Mouse (Mus musculus): ENCODE measurements at regions not wholly inside any gene's neighbourhood (a gene's known extent, or its start where the extent isn't known, plus 50 kb on each side); places are given as distances from the start of the nearest gene placed in this dataset.

DNA sequence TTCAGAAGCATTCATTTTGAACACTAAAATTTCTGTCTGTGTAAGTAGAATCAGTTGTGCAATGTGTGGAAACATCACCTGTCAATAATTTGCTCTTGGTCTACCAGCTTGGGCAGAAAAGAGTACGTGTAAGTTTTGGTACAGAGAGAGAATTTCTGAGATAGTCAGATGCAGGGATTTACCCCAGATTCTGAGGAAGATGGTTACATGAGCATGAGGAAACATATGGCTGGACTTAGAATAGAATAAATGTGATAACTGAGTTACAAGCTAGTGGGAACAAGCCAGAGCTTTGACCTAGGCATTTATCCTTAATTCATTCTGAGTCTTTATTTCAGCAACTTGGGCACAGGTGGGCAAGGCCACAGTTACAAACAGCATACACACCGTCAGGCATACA, 831.8 kb downstream of the Adgrl2 start:
- DNase-seq (ENCODE audit: low spot score): no peak

DNA sequence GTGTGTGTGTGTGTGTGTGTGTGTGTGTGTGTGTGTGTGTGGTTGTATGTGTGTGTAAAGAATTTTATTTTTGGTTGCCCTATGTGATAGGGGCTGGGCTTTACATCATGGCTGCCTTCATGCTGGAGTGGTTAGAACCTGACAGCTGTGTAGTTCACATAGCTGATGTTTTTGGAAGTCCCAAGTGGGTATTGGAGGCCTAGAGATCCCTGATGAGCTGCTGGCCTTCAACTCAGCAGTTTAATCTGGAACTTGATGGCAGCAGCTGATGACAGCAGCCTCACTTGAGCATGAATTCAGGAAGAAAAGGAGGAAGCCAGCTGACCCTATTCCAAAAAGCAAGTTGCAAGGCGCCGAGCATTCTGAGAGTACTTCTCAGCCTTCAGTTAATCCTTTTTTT, 846.6 kb downstream of the Adgrl2 start:
- no peak for DNase-seq (ENCODE audit: low spot score)

DNA sequence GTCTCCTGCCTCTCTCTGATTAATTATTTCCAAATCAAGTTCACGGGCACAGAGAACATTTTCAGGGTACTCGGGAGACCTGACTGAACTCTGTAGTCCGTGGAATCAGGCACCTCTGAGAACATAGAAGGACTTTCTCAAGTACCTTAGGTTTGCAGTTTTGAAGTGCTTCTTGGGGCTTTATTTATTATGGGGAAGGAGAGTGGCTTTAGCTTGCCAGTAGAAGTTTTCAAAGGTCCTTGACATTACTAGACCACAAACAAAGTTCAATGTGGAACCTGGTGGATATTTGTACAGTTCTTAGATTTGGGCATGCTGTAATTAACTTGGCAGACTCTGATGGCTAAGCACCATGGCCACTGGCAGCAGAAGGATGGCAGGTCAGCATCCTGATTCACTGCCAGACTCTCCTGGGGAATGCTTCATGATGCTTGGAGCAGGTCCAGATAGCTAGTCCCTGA, 853.5 kb downstream of the Adgrl2 start:
- DNase-seq (ENCODE audit: low spot score): no peak

DNA sequence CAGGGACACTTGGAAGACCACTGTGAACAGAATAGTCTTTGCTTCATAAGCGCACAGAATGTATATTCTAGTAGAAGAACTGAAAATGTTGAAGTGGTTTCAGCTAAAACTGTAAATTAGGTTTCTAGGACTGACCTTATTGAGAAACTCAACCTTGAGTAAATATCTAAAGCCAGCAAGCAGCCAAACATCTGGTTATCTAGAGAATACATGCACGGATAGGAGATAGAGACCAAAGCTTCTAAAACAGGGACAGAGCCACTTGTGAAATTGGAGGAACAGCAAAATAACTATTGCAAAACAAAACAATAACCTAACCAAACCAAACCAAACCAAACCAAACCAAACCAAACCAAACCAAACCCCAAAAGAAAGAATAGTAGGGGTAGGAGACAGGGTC, 855.7 kb downstream of the Adgrl2 start:
- no peak for DNase-seq (ENCODE audit: low spot score)

DNA sequence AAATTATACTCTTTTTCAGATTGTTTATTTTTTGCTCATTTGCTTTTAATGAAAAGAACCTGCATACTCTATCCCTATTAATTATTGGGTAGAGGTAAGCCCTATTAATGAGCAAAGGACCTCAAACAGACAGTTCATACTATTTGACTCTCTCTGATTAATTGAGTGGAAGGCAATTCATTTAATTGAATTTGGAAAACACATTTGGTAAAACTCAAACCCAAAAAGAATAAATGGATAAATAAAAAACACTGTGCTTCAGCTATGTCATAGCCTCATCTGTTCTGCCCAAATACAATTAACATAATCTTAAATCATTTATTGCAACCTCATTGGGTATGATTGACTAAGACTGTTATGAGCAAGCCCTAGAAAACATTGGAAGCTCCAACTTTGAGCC, 874.8 kb downstream of the Adgrl2 start:
- DNase-seq (ENCODE audit: low spot score): peak; percentile 56

DNA sequence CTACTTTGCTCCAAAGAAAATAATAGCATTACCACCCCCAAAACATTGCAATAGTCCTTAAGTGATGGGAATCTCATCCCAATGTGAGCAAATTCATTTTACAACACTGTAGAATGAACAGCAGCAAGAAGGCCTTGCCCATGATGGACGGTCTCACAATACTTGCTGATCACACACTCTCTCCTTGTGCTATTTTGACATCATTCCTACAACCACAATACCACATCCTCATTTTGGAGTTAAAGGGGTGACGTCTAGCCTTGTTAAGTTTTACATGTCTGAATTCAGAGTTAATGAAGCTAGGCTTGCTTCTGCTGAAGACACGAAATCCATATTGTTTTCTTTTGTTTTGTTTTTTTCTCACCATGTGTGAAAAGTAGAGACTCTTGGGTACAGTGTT, 878.2 kb downstream of the Adgrl2 start:
- DNase-seq (ENCODE audit: low spot score): no peak

DNA sequence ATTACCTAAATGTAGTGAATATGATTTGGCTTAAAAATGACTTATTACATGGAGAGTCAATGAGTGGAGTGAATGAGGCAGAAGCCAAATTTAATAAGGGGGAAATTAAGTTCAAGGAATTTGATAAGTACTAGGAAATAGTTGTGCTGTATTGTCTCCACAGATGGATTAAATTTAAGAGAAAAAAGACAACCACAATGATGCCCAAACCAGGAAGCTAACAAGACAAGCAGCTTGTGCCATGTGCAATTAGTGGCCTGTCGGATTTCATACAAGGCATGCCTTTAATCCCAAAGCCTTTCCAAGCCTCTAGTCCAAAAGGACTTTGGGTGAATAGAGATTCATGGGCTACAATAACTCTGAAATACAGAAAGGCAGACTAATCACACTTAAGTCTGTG, 883.3 kb downstream of the Adgrl2 start:
- no peak for DNase-seq (ENCODE audit: low spot score)

DNA sequence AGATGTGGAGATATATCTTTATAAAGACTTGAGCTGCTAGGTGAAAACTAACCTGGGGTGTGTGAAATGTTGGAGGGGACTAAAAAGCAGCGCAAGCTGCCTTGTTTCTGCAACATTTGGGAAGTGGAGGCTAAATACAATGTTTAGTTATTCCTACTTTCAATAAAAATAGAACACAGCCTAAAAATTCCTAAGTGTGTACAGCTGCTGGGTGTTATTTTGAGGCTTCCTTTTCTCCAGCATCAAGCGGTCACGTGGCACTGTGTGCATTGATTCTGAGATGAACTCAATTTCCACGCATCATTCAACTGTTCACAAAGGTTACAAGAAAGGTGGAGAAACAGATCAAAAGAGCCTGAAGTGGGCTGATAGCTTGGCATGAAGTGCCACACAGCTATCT, 896.4 kb downstream of the Adgrl2 start:
- no peak for DNase-seq (ENCODE audit: low spot score)

DNA sequence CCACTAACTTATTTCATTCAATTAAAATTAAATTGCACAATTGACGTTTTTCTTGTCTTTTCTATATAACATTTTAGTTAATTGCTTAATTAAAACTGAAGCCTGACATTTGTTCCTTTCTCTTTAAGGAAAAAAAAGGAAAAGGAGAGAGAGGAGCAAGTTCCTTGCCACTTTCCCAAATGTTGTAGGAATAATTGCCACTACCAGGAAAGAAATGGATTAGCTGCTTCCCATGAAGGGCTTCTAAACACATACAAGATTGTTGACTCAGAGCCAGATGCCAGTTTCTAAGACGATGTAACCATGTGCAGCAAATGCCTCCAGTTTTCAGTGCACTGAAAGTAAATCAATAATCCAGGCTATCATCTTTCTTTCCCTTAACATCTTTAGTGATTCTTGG, 914.5 kb downstream of the Adgrl2 start:
- peak; percentile 59 for DNase-seq (ENCODE audit: low spot score)

DNA sequence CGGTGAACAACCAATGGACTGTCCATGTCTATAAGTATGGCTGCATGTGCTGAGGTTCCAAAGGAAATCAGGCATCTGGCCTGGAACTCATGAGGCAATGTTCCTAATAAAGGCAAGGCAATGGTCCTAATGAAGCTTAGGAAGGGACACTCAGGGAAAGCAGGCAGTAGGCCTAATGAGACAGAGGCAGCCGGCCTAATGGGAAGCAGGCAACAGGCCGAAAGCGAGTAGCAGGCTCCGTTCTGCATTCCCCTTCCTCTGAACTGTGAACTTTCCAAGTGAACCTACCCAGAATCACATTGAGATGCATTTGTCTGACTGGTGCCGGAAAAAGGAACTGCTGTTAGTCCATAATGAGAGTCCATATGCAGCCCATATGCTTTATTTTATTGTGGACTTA, 923.7 kb downstream of the Adgrl2 start:
- peak; percentile 13 for DNase-seq (ENCODE audit: low spot score)

DNA sequence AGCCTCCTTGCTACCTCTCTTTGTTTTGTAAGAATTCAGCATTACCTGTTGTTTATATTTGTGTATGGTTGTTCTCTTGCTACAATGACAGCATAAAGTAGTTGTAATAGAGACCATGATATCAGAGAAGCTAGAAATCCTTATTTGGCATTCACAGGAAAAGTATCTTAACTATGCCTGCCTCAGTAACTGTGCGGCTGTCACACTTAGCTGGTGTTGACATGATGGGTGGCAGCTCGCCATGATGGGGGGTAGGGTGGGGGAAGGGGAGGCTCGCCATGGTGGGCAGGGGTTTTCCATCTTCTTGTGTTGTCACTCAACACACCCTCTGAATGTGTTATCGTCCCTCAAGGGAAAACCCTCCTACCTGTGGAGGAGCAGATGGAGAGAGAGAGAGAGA, 934.3 kb downstream of the Adgrl2 start:
- no peak for DNase-seq (ENCODE audit: low spot score)

DNA sequence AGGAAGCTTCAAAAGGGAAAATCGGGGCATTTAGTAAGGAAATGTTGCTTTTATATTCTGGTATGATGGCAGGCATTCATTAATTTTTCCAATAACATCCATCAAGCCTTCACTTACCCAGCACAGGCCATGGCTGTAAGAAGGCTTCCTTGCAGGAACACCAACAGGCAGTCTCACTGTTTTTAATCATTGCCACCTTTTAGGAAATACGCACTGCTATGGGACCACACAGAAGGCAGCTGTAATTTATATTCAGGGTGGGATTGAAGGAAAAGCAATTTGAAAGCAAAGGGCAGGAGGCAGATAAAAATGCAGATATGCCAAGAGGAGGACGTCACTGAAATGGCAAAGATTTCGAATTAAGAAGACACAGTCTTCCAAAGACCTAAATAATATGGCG, 937.8 kb downstream of the Adgrl2 start:
- no peak for DNase-seq (ENCODE audit: low spot score)

DNA sequence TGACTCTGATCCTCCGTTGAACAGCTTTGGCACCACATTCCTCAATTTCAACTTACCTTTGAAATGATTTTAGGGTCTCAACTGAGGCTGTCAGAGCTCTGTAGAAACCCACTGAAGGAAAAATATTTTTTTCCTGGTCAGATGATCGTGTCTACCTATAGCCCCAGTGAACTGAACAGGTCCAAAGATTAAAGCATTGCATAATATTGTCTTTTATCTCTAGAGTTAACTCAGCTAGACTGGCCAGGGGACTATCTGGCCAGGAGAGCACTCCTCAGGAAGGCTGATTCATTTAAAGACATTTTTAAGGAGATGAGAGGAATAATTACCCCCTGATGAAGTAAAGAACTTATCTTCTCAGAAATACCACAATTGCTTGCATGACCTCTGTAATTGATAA, 942.1 kb downstream of the Adgrl2 start:
- no peak for DNase-seq (ENCODE audit: low spot score)

DNA sequence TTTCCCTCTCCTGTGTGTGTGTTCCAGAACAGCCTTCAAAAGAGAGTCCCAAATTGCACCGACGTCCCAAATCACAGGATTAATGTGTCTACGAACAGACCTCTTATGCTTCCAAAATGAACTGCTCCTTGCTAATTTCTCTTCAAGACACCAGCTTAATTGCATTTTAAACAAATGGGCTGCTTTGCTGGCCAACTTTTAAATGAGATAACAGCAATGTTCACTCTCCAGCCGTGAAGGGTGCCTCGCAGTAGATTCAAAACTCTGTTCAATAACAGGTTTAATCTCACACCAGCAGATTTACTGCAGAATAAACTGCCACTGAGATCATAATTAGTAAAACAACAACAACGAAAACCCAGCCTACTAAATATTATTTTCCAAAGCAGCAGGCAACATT, 957.8 kb downstream of the Adgrl2 start:
- no peak for DNase-seq (ENCODE audit: low spot score)

DNA sequence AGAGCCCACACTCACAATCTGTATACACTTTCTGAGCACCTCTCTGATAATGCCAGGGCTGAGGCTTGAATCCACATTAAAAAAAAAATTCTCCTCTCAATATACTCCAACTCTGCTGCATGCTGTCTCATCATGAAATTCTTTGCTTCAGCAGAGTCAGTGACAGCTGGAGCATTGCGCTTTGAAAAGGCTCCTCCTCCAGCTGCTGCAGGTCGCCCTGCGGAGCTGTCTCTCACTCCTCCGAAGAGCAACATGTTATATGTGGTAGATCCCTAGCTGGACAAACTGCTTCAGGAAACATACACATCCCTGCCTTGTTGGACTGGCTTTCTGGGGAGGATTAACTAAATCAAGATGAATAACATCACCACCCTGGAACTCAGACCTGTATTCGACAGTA, 984.5 kb downstream of the Adgrl2 start:
- DNase-seq (ENCODE audit: low spot score): no peak

DNA sequence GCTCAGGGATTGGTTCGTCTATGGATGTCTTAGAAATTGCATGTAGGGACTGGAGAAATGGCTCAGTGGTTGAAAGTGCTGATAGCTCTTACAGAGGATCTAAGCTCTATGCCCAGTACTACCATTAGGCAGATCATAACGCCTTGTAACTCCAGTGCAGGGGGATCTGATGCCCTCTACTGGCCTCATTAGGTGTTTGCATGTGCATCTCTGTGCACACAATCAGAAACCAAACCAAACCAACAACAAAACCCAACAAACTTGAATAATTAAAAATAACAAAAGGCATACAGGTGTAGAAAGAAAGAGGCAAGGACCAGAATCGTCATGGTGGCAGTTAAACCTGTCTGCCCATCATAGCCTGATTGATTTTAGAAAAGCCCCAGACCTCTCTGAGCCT, 986.3 kb downstream of the Adgrl2 start:
- DNase-seq (ENCODE audit: low spot score): peak; percentile 58

DNA sequence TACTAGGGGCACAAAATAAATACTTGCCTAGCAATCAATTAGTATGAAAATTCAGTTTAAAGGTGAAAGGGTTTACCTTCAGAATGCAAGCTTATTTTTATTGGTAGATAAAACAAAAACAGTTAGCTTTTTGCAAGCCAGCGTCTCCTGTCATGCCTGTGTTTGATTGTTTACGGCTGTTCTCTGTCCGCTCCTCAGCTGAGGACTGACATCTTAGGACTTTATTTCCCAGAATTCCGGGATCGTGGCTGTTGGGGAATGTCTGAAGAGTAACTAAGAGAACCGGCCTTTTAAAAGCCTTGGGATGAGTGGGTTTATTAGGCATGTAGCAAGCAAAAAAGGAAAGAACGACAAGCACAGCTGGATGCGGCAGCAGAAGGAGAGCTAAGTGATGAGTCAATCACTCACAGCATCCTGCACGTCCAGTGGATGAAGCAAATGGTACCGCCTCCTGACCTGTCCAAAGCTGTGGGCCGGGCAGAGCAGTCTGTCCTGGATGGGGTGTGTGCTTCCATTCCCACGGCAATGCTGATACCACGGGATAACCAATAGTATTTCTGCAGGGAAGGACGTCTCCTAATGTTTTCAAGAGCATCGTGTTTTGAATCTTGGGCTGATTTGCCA, 990.9 kb downstream of the Adgrl2 start:
- DNase-seq (ENCODE audit: low spot score): no peak

DNA sequence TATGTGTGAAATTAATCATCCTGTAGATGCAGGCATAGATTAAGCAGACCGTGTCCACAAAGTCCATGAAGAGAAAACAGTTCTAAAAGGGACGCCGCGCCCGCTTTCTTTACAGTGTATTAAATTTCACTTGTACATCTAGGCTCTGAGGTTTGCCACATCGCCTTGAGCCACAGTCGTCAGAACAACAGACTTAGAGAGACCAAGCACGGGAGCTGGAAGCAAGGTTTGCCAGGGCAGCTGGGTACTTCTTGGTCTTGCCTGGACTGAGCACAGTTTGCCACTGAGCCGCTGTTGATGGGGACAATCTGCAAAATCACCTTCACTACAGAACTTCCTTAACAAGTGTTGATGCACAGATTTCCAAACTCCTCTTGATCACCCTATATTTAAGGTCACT, 998.6 kb downstream of the Adgrl2 start:
- DNase-seq (ENCODE audit: low spot score): no peak

DNA sequence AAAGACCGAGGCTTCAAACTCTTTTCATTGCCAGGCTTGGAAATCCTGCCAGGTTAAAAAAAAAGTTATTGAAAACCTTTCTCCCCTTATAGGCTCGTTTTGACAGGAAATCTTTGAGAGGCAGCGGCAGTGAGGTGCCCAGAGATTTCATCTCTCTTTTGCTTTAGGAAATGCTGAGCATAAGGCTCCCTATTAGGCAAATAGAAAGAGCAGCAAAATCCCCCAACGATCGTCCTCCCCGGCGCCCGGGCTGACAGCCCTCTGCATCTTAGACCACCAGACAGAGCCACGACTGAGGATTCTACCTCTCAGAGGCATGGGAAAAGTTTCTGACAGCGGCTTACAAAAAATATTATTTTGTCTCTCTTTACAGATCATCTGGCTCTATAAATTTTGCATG, 999.5 kb downstream of the Adgrl2 start:
- DNase-seq (ENCODE audit: low spot score): peak; percentile 26

DNA sequence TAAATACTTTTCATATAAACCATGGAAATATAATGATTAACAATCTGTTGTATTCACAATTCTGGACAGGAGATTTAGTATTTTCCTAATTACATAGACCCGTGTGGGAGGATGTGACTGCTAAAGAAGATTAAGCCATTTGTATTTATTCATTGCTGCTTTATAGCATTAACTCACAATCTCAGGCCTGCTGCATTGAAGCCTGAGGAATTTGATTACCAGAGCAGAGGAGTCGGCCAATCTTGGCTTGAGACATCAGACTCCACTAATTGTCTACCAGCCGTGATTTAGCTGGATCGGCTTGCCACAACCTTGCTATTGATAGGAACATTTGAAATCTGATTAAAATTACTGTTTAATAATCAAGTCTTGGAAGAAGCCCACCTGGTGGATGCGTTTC, 1007.5 kb downstream of the Adgrl2 start:
- DNase-seq (ENCODE audit: low spot score): peak; percentile 51

DNA sequence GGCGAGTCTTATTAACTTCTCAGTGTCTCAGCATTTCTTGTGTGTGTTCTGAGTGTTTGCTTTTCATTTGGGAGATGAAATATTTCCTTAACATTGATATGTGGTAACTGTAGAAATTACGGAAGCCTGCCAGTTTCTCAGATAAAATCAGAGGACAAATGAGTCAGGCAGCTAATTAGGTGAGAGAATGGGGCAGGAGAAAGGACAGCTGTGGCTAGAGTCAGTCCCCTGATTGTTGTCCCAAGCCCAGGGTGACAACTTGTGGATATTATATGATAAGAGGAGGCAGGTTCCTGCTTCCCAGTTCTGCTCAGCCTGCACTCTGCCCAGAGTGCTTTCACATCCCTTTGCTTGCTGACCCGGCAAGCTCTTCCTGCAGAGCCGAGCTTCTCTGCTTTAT, 1008.7 kb downstream of the Adgrl2 start:
- DNase-seq (ENCODE audit: low spot score): no peak

DNA sequence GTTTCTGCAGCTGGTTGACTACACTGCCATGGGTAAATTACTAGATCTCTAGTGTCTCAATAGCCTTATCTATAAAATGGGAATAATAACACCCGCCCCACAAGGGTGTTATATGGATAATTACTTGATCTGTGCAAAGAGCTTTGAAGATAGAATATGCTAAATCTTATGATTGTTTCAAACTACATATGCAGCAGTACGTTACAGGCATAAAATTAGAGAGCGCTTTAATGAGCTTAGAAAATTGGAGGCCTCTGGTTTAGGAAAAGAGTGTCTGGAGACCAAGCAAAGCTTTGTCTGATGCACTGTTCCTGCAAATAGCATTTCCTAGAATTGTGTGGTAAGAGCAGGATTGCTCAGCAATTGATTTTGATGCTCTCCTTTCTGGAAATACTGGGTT, 1013.8 kb downstream of the Adgrl2 start:
- DNase-seq (ENCODE audit: low spot score): no peak

DNA sequence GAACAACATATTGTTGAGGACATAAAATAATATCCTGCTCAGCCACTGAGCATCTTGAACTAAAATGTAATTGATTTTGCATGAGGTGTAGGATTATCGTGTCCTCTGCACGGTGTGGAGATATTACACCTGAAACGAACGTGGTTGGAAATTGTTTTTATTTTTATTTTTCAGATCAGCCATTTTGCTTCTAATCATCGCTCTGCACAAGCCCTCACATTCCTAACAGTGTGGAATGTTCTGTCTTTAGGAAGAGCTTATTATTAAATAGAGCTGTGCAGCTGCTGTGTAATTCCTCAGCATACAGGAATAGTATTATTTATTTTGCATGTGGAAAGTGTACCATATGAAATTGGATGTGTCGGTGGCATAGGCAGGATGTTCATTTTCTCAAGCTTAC, 1014.3 kb downstream of the Adgrl2 start:
- no peak for DNase-seq (ENCODE audit: low spot score)

DNA sequence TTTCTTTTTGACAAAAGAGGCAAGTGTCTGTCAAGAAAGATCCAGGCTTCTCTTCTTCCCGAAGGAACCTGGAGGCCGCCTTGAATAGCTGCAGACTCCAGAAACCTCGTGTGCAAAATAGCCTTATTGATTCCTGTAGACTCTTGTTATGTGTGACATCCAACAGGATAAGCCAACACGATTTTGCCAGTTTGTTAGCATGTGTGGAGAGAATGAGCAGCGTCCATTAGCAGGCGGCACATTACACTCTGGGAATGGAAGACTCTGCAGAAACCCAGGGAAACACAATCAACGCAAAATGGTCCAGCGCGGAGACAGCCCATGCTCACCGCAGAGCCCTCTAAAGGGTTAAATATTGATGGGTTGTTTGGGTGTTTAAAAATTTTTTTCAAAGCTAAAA, 1014.9 kb downstream of the Adgrl2 start:
- no peak for DNase-seq (ENCODE audit: low spot score)

DNA sequence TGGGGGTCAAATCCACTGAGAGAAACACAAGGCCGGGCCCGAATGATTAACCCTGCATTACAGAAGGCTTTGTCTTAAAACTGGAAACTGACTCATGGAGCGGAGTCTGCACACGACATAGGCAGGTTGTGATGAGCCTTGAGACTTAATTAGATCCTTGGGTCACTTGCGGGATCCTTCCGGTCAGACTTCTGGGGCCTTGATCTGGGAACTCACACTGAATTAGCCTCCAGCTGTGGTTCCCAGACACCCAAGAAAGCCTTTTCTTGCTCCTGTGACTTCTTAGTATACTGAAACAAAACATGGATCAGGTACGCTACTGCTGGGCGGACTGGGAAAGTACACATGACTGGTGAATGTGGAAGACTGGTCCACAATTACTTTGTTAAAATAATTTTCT, 1015.8 kb downstream of the Adgrl2 start:
- DNase-seq (ENCODE audit: low spot score): no peak

Measured in retina, embryonic 14.5 days (tissue).